Mouse (Mus musculus): ENCODE measurements around the gene Zfp800. TPM values are rescaled to one million over a fixed set of nuclear protein-coding genes. Genes with fewer than 3 reads are reported as not detected.

The Zfp800 gene
- total and polyA plus RNA-seq, 3 experiments, result 95.3 to 235 (median 122) TPM

DNA sequence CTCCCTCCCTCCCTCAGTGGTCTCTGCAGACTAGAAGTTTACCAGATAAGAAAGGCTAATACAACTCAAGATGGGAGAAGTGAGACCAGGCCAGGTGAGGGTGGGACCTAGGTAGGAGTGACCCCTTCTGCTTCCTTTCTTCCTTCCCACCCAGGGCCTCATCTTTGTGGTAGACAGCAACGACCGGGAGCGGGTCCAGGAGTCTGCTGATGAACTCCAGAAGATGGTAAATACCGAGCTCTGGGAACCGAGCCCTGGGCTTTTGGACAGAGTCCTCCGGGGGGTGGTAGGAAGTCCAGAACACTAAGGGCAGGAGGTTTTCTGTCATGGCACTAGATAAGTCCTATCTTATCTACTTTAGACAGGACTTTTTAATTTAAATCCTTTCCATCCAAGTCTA, 27.2 kb upstream of the Zfp800 start:
- DNase-seq (ENCODE audit: low spot score) (no peak), ATAC-seq (ENCODE audit: extremely low read depth, insufficient number of reproducible peaks, low FRiP score, poor library complexity, severe bottlenecking) (no peak)
- Histone ChIP-seq H3K4me1 (ENCODE audit: insufficient read depth, low read depth, low read length) (peaks cover 45% of the 10 kb centered on the region), H3K27me3 (ENCODE audit: insufficient read depth, low read length) (no peaks in the 10 kb centered on the region), H3K36me3 (replicated peaks) (peaks cover 43% of the 10 kb centered on the region), H3K9me3 (replicated peaks) (no peaks in the 10 kb centered on the region), H3K4me3 (ENCODE audit: low read depth, low read length) (no peak overlapping the region)
- TF ChIP-seq GATA1 (IDR thresholded peaks at IDR 0.05; ENCODE audit: borderline replicate concordance, low read length), result no peak
- no peak for TF ChIP-seq GATA2 (IDR thresholded peaks at IDR 0.05; ENCODE audit: borderline replicate concordance, low read depth, low read length)
- TF ChIP-seq TAL1 (conservative IDR thresholded peaks at IDR 0.05; ENCODE audit: low read depth, low read length), result no peak
- TF ChIP-seq POLR2AphosphoS5 (IDR thresholded peaks at IDR 0.05; ENCODE audit: insufficient replicate concordance, low read depth, low read length), result no peak
- TF ChIP-seq CTCF (IDR thresholded peaks at IDR 0.05; ENCODE audit: low read depth, low read length), result no peak

DNA sequence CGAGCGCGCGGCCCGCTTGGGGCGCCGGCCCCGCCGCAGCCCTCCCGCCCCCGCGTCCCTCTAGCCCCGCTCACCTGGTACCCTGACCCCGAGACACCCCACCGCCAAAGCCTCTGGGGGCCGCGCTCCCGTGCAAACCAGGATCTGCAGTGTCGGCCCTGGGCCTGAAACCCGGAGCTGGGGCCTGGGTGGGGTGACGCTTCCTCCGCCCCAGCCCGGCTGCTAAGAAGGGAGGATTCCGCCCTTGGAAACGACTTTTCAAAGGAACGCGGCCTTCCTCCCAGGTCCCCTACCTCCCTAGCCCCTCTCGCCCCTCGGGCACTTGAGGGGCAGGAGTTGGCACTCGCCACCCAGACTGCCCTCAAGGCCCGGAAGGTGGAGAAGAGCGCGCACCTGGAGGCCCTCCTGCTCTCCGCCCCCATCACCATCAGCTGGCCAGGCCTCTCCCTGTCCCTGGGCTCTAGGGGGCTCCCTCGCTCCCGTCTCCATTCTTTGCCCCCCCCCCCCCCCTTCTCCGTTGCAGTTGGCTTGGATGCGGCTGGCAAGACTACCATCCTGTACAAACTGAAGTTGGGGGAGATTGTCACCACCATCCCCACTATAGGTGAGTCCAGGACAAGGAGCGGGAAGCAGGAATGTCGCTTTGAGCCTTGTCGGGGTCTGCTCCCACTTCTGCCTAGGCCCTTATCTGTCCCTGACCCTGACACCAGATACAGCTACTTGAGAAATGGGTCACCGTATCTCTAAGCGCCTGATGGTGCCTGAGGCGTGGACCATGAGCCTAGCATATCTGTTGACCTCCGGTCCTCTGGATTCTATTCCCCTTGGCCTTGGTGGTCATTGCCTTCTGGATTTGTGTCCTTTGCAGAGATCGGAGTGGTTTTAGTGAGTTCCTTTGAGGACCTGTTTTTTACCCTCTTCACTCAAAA, 26.2 kb upstream of the Zfp800 start:
- peak; percentile 23; the same call in 1 of the 2 replicates for TF ChIP-seq TAL1 (conservative IDR thresholded peaks at IDR 0.05; ENCODE audit: low read depth, low read length)
- TF ChIP-seq POLR2AphosphoS5 (IDR thresholded peaks at IDR 0.05; ENCODE audit: insufficient replicate concordance, low read depth, low read length), result no peak
- TF ChIP-seq GATA1 (IDR thresholded peaks at IDR 0.05; ENCODE audit: borderline replicate concordance, low read length), result no peak
- ATAC-seq (ENCODE audit: extremely low read depth, insufficient number of reproducible peaks, low FRiP score, poor library complexity, severe bottlenecking), result no peak
- DNase-seq (ENCODE audit: low spot score), result peak; percentile 68
- peak overlapping the region; percentile 89 for H3K4me3 ChIP-seq (ENCODE audit: low read depth, low read length)
- H3K36me3 ChIP-seq (replicated peaks), result peaks cover 52% of the 10 kb centered on the region
- H3K9me3 ChIP-seq (replicated peaks), result no peaks in the 10 kb centered on the region
- no peaks in the 10 kb centered on the region for H3K27me3 ChIP-seq (ENCODE audit: insufficient read depth, low read length)
- peaks cover 48% of the 10 kb centered on the region for H3K4me1 ChIP-seq (ENCODE audit: insufficient read depth, low read depth, low read length)

DNA sequence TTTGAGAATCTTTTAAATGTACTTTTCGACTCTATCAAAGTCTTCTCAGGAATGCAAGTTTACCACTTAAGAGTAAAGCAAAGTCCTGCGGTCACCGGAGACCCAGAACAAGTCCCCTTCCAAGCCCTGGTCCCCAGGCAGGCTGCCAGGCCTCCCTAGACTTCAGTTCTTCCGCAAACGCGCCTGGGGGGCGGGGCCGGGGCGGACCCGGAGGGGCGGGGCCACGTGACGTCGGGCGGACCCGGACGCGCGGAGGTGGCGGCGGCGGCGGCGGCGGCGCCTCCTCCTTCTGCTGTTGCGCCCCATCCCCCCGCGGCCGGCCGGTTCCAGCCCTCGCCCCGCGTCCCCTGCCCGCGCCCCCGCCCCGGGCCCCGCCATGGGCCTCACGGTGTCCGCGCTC, 25.5 kb upstream of the Zfp800 start, which contains the start of gene Arf5:
TSS of gene Arf5 (plus strand) at position 248 of the 400 bp plus-strand sequence.
- peaks cover 59% of the 10 kb centered on the region for H3K36me3 ChIP-seq (replicated peaks)

DNA sequence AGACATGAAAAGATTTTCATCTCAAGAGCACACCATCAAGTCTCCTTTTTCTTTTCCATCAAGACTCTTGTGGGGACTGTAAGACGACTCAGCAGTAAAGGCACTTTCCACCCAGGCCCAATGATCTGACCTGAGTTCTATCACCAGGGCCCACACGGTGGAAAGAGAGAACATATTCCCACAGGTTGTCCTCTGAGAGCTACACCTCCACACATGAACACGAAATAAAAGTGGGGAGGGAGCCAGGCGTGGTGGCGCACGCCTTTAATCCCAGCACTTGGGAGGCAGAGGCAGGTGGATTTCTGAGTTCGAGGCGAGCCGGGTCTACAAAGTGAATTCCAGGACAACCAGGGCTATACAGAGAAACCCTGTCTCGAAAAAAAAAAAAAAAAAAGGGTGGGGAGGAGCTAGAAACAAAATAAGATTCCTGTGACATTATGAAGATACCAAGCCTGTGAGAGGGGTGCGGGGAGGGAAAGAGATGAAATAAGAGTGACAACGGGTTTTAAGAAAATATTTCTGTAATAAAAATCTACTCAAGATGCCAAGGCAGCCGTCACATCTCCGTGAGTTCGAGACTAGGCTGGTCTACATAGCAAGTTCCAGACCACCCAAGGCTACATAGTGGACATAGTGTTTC, 25.0 kb upstream of the Zfp800 start:
- H3K9me3 ChIP-seq (replicated peaks), result no peaks in the 10 kb centered on the region
- DNase-seq (ENCODE audit: low spot score), result no peak
- H3K36me3 ChIP-seq (replicated peaks), result peaks cover 63% of the 10 kb centered on the region
- peak overlapping the region; percentile 89; the same call in 1 of the 2 replicates for H3K4me3 ChIP-seq (ENCODE audit: low read depth, low read length)
- no peaks in the 10 kb centered on the region for H3K27me3 ChIP-seq (ENCODE audit: insufficient read depth, low read length)
- TF ChIP-seq GATA1 (IDR thresholded peaks at IDR 0.05; ENCODE audit: borderline replicate concordance, low read length) (no peak), POLR2AphosphoS5 (IDR thresholded peaks at IDR 0.05; ENCODE audit: insufficient replicate concordance, low read depth, low read length) (no peak), GATA2 (IDR thresholded peaks at IDR 0.05; ENCODE audit: borderline replicate concordance, low read depth, low read length) (no peak)
- H3K4me1 ChIP-seq (ENCODE audit: insufficient read depth, low read depth, low read length), result peaks cover 48% of the 10 kb centered on the region
- no peak for ATAC-seq (ENCODE audit: extremely low read depth, insufficient number of reproducible peaks, low FRiP score, poor library complexity, severe bottlenecking)

More for the DNA sequence above, 25.5 kb upstream of the Zfp800 start, which contains the start of gene Arf5:
- peaks cover 48% of the 10 kb centered on the region for H3K4me1 ChIP-seq (ENCODE audit: insufficient read depth, low read depth, low read length)
- peak; percentile 91 for DNase-seq (ENCODE audit: low spot score)
- TF ChIP-seq GATA2 (IDR thresholded peaks at IDR 0.05; ENCODE audit: borderline replicate concordance, low read depth, low read length) (no peak), GATA1 (IDR thresholded peaks at IDR 0.05; ENCODE audit: borderline replicate concordance, low read length) (no peak), TAL1 (conservative IDR thresholded peaks at IDR 0.05; ENCODE audit: low read depth, low read length) (no peak), POLR2AphosphoS5 (IDR thresholded peaks at IDR 0.05; ENCODE audit: insufficient replicate concordance, low read depth, low read length) (no peak), CTCF (IDR thresholded peaks at IDR 0.05; ENCODE audit: low read depth, low read length) (no peak)
- peak within 1 kb of the TSS; percentile 95 for H3K4me3 ChIP-seq (ENCODE audit: low read depth, low read length)
- no peaks in the 10 kb centered on the region for H3K27me3 ChIP-seq (ENCODE audit: insufficient read depth, low read length)
- ATAC-seq (ENCODE audit: extremely low read depth, insufficient number of reproducible peaks, low FRiP score, poor library complexity, severe bottlenecking), result 0 out of 2 replicates have a peak, but pooled peaks have one; percentile 10
- no peaks in the 10 kb centered on the region for H3K9me3 ChIP-seq (replicated peaks)

DNA sequence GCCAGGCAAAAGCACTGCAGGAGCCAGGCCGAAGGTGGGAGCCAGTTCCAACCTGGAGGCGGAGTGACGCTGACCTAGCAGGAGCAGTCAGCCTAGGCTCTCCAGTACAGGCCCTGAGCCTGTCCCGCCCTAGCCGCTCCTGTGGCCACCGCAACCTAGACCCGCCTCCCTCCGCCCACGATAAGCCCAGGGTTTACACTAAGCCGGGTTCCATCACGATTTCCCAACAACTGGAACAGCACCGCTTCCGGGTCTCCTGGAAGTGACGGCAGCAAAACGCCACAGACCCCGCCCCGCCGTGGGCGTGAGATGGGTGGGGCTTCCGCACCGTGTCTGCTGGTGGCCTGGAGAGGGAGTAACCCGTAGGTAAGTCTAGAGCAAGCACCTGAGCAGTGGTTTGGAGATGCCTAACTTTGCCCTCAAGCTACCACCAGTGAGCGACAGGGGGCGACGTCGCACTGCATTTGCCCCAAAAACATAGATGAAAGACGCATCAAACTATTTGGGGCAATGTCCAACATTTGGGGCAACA, 23.7 kb upstream of the Zfp800 start:
- TF ChIP-seq GATA2 (IDR thresholded peaks at IDR 0.05; ENCODE audit: borderline replicate concordance, low read depth, low read length), result no peak
- peak; percentile 47 for TF ChIP-seq CTCF (IDR thresholded peaks at IDR 0.05; ENCODE audit: low read depth, low read length)
- Histone ChIP-seq H3K27me3 (ENCODE audit: insufficient read depth, low read length) (no peaks in the 10 kb centered on the region), H3K4me1 (ENCODE audit: insufficient read depth, low read depth, low read length) (peaks cover 48% of the 10 kb centered on the region), H3K9me3 (replicated peaks) (no peaks in the 10 kb centered on the region), H3K36me3 (replicated peaks) (peaks cover 65% of the 10 kb centered on the region), H3K4me3 (ENCODE audit: low read depth, low read length) (peak overlapping the region; percentile 95)
- DNase-seq (ENCODE audit: low spot score) (peak; percentile 81), ATAC-seq (ENCODE audit: extremely low read depth, insufficient number of reproducible peaks, low FRiP score, poor library complexity, severe bottlenecking) (peak; percentile 85)

DNA sequence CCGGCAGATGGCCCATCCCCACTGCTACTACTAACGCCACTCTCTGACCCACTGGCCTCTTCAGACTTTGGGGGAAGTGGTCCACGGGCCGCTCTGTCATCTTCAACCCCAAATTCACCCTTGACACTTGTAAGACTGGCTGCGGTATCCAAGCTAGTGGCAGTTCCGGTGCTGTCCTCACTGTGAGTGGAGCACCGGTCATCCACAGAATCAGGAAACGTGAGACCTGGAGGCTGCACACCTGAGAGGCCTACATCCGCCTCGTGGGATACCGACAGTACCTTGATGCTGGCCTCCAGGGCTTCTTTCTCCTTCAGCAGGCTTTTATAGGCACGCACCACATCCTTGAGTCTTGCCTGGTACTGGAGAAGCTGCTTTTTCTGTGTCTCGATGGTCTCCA, 23.1 kb upstream of the Zfp800 start:
- Histone ChIP-seq H3K4me1 (ENCODE audit: insufficient read depth, low read depth, low read length) (peaks cover 48% of the 10 kb centered on the region), H3K9me3 (replicated peaks) (no peaks in the 10 kb centered on the region), H3K27me3 (ENCODE audit: insufficient read depth, low read length) (no peaks in the 10 kb centered on the region), H3K4me3 (ENCODE audit: low read depth, low read length) (peak overlapping the region; percentile 95), H3K36me3 (replicated peaks) (peaks cover 63% of the 10 kb centered on the region)
- no peak for ATAC-seq (ENCODE audit: extremely low read depth, insufficient number of reproducible peaks, low FRiP score, poor library complexity, severe bottlenecking)
- TF ChIP-seq GATA2 (IDR thresholded peaks at IDR 0.05; ENCODE audit: borderline replicate concordance, low read depth, low read length), result no peak
- no peak for TF ChIP-seq CTCF (IDR thresholded peaks at IDR 0.05; ENCODE audit: low read depth, low read length)
- no peak for TF ChIP-seq POLR2AphosphoS5 (IDR thresholded peaks at IDR 0.05; ENCODE audit: insufficient replicate concordance, low read depth, low read length)
- TF ChIP-seq GATA1 (IDR thresholded peaks at IDR 0.05; ENCODE audit: borderline replicate concordance, low read length), result no peak
- no peak for TF ChIP-seq TAL1 (conservative IDR thresholded peaks at IDR 0.05; ENCODE audit: low read depth, low read length)
- no peak for DNase-seq (ENCODE audit: low spot score)
